Mouse (Mus musculus): Measurements from ENCODE around the gene Sstr4.

Gene Sstr4

GRCm38 (mm10) chr2:148395131-148396051 is at the start of gene Sstr4:
Gene Sstr4 (plus strand): TSS chr2:148395344.
- DNase-seq (ENCODE audit: low spot score in 2 of 2) = peak in 1 of 2 experiments; percentile 68

DNA sequence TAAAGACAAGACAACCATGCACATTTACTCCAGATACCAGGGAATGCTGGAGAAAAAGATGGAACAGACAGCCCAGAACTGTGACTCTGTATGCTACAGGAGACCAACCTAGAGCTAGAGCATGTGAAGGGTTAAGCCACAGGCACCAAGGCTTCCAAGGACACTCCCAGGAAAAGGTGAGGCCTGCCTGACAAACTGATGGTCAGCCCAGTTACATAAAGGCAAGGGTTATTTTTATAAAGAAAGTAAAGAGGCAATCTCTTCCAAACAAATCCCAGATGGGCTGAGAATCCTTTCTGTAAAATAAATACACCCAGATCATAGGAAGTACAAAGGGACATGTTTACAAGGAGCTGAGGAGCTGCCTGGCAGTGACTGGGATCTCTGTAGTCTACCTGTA is 49.8 kb upstream of the Sstr4 start:
- DNase-seq (ENCODE audit: low spot score in 2 of 2) = no peak

DNA sequence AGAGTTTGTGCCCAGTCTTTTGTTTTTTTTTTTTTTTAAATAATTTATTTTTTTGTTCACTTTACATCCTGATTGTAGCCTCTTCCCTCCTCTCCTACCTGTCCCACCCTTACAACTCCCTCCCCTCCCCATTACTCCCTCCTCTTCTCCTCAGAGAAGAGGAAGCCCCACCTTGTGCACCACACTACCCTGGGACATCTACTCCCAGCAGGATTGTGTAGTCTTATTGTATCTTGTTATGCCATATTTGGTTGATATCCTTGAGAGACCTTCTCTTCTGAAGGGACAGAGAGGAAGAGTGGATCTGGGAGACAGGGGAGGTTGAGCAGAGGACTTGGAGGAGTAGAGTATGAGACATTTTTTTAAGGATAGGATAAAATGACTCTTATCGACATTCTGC is 48.2 kb upstream of the Sstr4 start:
- no peak for DNase-seq (ENCODE audit: low spot score in 2 of 2)

DNA sequence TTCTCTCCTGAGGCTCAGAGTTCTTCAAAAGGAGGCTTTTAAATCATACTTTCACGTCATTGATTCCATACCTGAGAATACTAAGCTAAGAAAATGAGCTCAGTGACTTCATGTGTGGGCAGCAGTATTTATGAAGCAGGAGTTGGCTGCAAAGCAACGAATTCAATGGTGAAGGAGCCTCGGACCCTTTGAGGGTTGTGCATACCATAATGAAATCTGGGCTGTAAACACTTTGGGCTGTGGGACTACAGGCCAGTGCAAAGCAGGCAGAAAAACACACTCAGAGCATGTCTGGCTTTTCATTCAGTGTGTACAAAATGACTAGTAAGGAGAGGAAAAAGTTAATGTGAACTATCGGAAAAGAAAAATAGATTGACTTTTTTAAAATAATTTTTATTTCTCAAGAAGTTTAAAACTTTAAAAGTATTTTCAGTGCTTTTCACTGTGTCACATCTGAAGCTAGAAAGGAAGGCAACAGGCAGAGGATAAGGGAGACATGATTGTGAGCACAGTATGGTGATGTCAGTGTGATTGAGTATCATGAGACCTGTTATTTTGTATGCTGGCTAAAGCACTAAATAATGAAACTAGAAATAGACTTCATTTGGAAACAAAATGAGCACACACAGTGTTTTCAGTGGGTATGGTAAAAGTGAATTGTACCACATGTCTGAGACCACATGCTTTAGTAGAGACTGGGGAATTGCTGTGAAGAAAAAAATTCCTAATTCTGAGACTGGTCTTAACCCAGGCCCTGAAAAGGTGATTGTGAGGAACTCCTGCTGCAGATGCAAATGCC is 45.4 kb upstream of the Sstr4 start:
- no peak for DNase-seq (ENCODE audit: low spot score in 2 of 2)

- DNase-seq (ENCODE audit: low spot score in 2 of 2) = no peak
Measured at GRCm38 (mm10) chr2:148350460-148350859, 44.7 kb upstream of the Sstr4 start.

- no peak for DNase-seq (ENCODE audit: low spot score in 2 of 2)
Measured at GRCm38 (mm10) chr2:148352655-148353054, 42.5 kb upstream of the Sstr4 start.

- no peak for DNase-seq (ENCODE audit: low spot score in 2 of 2)
Measured at GRCm38 (mm10) chr2:148357145-148357544, 38.0 kb upstream of the Sstr4 start.

GRCm38 (mm10) chr2:148364536-148364935 is 30.6 kb upstream of the Sstr4 start:
- DNase-seq (ENCODE audit: low spot score in 2 of 2) = peak; percentile 33 to 64

- DNase-seq (ENCODE audit: low spot score in 2 of 2) = no peak
Measured at GRCm38 (mm10) chr2:148365227-148365626, 29.9 kb upstream of the Sstr4 start.

GRCm38 (mm10) chr2:148371743-148372630 is 23.2 kb upstream of the Sstr4 start:
- no peak for DNase-seq (ENCODE audit: low spot score in 2 of 2)

GRCm38 (mm10) chr2:148373602-148374071 is 21.5 kb upstream of the Sstr4 start:
- DNase-seq (ENCODE audit: low spot score in 2 of 2) = no peak

DNA sequence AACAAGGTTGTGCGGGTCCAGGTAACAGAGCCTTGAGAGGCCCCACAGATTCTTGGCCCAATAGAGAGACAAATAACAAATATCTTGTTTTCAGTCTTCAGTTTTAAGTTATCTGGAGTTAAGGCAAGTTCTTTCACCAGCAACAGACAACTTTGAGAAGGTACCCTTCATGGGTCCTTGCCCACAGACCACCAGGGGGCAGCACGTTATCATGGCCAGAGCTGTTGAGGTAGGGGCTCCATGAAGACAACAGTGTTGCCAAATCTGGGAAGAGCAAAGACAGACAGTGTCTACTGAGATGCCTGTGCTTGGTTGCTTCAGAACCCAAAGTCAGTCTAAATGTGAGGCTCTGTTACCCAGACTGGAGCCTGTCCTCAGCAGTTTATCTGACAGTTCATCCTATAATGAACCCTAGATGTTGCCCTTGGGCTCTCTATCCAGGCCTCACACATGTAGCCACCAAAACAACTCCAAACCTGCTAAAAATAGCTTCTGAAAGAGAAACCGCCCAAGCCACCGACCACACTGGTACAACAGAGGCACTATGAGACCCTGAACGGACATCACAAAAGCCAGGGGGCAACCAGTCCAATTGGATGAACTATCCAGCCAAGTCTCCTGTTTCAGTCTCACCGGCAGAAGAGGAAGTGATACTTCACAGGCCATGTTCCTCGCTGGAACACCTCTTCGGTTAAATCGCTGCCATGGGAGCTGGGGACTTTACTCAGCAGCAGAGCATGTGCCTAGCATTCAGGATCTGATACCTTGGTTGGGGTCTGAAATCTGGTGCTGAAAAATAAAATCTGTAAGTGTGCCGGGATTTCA is 19.6 kb upstream of the Sstr4 start:
- DNase-seq (ENCODE audit: low spot score in 2 of 2) = no peak

DNA sequence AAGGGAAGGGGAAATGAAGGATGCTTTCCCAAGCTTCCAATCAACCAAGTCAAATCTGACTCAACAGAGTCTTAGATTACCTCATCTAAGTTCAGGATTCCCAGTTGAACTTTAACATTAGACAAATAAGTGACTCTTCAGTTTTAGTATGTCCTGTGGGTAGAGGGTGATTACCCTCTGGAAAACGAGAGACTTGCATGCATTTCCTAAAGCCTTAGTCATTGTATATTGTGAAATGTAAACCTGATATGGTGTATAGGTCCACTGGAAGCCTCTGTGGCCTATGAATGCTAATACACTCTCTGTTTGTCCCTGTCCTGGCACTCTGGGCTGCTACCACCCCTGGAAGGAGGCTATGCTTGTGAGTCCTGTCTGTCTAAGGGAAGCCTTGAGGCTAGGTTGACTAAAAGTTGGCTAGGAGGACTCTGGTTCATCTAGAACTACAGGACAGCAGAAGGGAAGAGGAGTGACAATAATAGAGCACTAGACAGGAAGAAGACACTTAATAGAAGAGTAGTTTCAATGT is 16.3 kb upstream of the Sstr4 start:
- no peak for DNase-seq (ENCODE audit: low spot score in 2 of 2)

DNA sequence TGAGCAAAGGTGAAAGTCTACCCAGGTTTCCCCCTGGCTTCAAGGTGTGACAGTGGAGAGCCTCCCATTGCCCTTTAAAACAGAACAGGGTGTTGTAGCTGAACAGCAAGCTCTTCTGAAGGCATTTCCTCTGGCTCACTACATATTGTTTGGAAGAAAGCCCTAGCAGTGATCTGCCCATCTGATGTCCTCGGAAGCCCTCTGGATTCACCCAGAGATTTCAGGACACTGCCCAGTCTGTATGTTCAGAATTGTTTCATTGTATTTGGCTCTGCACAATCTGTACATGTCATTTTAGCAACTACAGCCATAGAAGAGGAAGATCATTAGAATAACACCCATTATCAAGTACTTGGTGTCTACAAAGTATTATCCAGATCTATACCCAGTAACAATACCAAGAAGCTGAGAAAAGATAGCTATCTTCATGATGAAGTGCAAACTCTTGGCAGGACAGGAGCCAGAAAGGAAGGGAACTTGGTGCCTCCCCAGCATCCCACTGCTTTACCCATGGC is 15.2 kb upstream of the Sstr4 start:
- DNase-seq (ENCODE audit: low spot score in 2 of 2) = no peak

DNA sequence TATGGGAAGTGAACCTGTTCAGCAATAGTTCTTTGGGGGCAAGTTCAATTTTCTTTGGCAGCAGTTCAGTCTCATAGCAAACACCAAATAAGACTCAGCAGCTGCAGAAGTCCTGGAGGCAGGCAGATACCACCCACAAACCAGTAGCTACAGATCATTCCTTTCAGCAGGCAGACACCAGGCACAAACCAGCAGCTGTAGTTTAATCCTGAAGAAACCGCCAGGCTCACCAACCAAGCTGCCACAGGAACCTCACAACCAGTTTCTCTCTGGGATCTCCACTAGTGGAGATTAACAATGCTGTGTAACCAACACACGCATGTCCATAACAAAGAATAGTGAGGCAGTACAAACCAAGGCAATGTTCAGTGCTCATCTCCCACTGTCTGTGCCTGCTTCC is 14.1 kb upstream of the Sstr4 start:
- no peak for DNase-seq (ENCODE audit: low spot score in 2 of 2)

DNA sequence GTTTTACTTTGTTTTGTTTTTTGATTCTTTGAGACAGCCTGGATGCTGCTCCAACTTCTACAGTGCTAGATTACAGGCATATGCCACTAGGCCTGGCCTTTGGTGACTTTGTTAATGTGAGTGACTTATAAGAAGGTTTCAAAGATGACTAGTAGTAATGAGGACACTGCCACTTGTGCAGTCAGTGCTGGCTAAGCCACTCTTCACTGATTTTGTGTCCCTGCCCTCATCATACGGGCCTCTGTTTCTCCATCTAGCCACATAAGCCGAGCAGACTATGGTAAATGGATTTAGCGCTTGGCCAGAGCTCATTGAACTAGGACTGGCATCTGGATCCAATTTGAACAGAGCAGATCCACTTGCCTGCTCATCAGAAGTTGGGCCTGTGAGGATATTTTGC is 8.7 kb upstream of the Sstr4 start:
- DNase-seq (ENCODE audit: low spot score in 2 of 2) = no peak

DNA sequence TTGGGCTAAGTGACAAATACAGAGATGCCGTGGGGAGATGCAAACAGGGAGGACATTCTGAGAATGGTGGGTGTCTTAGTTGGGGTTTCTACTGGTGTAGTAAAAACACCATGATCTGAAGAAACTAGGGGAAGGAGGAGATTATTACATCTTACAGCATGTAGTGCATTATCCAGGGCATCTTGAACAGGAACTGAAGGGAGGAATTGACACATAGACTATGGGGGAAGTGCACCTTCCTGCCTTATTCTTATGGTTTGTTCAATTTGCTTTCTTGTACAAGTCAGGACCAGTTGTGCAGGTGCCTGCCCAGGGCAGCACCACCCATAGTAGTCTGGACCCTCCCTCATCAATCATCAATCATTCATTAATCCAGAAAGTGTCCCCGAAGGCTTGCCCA is 8.2 kb upstream of the Sstr4 start:
- no peak for DNase-seq (ENCODE audit: low spot score in 2 of 2)

DNA sequence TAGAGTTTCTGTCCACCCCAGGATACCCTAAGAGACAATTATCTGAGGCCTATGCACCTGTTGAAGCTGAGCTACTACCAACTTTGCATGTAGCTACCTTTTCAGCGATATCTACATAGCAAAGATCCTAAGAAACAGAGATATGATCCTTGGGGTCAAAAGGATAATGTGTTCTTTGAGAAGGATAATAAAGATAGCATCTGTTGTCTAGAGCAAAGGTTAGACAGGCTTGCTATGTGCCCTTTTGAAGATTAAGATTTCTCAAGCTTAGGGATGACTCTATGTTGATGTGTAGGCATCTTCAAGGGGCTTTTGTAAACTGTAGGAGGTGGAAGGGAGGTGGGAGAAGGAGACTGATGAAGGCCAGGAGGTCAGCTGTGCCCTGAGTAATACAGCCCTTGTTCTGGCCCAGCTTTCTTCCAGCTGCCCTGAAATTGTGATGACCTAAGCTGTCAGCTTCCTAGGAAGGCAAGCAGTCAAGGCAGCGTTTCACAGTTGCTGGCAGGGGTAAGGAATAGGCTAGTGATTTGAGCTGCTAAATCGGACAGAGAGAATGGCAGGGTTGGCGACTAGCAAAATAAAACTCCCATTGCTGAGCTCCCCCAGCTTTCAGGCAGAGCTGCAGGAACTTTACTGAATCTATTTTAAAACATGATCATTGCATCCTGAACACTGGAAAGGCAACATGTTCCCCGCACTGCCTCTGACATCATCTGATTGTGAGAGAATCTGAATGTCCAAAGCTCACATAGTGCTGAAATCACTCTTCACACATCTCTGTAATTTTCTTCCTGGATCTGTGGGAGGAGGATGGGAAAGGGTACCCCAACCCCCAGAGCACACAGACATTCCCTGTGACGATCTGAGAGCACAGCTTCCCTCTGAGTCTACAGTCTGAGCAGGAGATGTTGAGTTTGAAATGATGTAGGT is 7.2 kb upstream of the Sstr4 start:
- peak in 1 of 2 experiments; percentile 45 for DNase-seq (ENCODE audit: low spot score in 2 of 2)

GRCm38 (mm10) chr2:148393149-148393548 is 2.0 kb upstream of the Sstr4 start:
- no peak for DNase-seq (ENCODE audit: low spot score in 2 of 2)

Data from left cerebral cortex, adult 9 months (tissue).